Mouse (Mus musculus) testis, adult 2 months (tissue): ENCODE measurements around the gene Tle3. TPM values are rescaled to one million over a fixed set of nuclear protein-coding genes. Genes with fewer than 3 reads are reported as not detected.

Experiments
- H3K27ac ChIP-seq: fragments of 200-500 bp; 2 replicates; pipeline ENCODE4 v1.5.1; 2012; ENCODE audit warnings: low read depth, low read length; ENCODE audit not compliant: control insufficient read depth, insufficient read depth
- H3K27me3 ChIP-seq: fragments of 200-500 bp; 2 replicates; pipeline ENCODE4 v1.6.1; 2012; ENCODE audit warnings: mild to moderate bottlenecking, low read length, moderate library complexity; ENCODE audit not compliant: control insufficient read depth, insufficient read depth
- H3K36me3 ChIP-seq: fragments of 200-500 bp; 2 replicates; pipeline ENCODE4 v1.6.1; 2012; ENCODE audit warnings: mild to moderate bottlenecking, low read length; ENCODE audit not compliant: control insufficient read depth, insufficient read depth
- H3K4me1 ChIP-seq: fragments of 200-500 bp; 2 replicates; pipeline ENCODE4 v1.6.1; 2012; ENCODE audit warnings: low read length; ENCODE audit not compliant: control insufficient read depth, insufficient read depth
- H3K4me3 ChIP-seq: fragments of 200-500 bp; 2 replicates; pipeline ENCODE4 v1.5.1; 2012; ENCODE audit warnings: low read depth, mild to moderate bottlenecking, low read length, moderate library complexity, mixed read lengths; ENCODE audit not compliant: control insufficient read depth
- CTCF ChIP-seq: fragments of 200-500 bp; IDR thresholded peaks from 2 replicates; pipeline ENCODE4 v1.5.1; 2012; ENCODE audit warnings: low read depth, mild to moderate bottlenecking, inconsistent platforms, low read length, moderate library complexity; ENCODE audit not compliant: control insufficient read depth, insufficient read depth, insufficient replicate concordance
- POLR2A ChIP-seq: fragments of 200-500 bp; IDR thresholded peaks from 2 replicates; pipeline ENCODE4 v1.6.1; 2012; ENCODE audit warnings: low read depth, mild to moderate bottlenecking, inconsistent platforms, low read length, moderate library complexity; ENCODE audit not compliant: control insufficient read depth
- polyA plus RNA-seq: library from polyadenylated mRNA; depleted of rRNA; stranded (reverse); fragments of >200 nt; gene quantifications from 2 replicates; pipeline ENCODE4 v1.2.3, GENCODE M21; 2012

Gene Tle3
- polyA plus RNA-seq, 1 experiment, result 153 TPM

GRCm38 (mm10) chr9:61445711-61446222 lies 73.6 kb downstream of the Tle3 start:
- Histone ChIP-seq H3K27me3 (no peaks in the 10 kb centered on the region), H3K4me1 (no peaks in the 10 kb centered on the region; the same call in none of the 2 replicates), H3K4me3 (no peak overlapping the region), H3K36me3 (no peaks in the 10 kb centered on the region), H3K27ac (no peak overlapping the region)
- TF ChIP-seq CTCF, result no peak
- no peak for TF ChIP-seq POLR2A

DNA sequence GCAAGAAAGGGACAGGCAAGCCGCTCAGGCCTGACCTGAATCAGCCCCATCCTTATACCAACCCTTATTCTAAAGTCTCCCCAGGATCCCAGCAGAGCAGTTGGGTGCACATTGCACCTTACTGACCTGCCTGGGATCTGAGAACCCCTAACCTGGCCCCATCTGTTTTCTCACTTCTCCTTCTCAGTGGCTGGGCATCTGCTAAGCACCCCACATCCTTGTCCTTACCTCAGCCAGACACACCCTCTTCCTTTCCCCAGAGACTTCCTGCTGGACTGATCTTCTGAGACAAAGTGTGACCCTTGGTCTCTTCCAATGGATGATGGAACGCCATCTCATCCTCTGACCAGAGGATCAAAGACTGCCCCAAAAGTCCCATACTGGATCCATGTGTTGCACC lies 74.8 kb downstream of the Tle3 start:
- no peaks in the 10 kb centered on the region; the same call in 1 of the 2 replicates for H3K4me1 ChIP-seq

GRCm38 (mm10) chr9:61449363-61449904 lies 77.3 kb downstream of the Tle3 start:
- no peaks in the 10 kb centered on the region for H3K36me3 ChIP-seq
- no peak overlapping the region for H3K27ac ChIP-seq
- H3K4me3 ChIP-seq, result no peak overlapping the region
- no peak for TF ChIP-seq POLR2A
- no peak for TF ChIP-seq CTCF
- no peaks in the 10 kb centered on the region; the same call in 1 of the 2 replicates for H3K4me1 ChIP-seq
- no peaks in the 10 kb centered on the region for H3K27me3 ChIP-seq

More for the DNA sequence above, 74.8 kb downstream of the Tle3 start:
- Histone ChIP-seq H3K27ac (no peak overlapping the region), H3K4me3 (no peak overlapping the region), H3K27me3 (no peaks in the 10 kb centered on the region), H3K36me3 (no peaks in the 10 kb centered on the region)
- TF ChIP-seq CTCF, result no peak

GRCm38 (mm10) chr9:61452081-61452480 lies 79.9 kb downstream of the Tle3 start:
- Histone ChIP-seq H3K27ac (no peak overlapping the region), H3K4me1 (no peaks in the 10 kb centered on the region), H3K4me3 (no peak overlapping the region), H3K27me3 (no peaks in the 10 kb centered on the region), H3K36me3 (no peaks in the 10 kb centered on the region)
- TF ChIP-seq CTCF (no peak), POLR2A (no peak)

DNA sequence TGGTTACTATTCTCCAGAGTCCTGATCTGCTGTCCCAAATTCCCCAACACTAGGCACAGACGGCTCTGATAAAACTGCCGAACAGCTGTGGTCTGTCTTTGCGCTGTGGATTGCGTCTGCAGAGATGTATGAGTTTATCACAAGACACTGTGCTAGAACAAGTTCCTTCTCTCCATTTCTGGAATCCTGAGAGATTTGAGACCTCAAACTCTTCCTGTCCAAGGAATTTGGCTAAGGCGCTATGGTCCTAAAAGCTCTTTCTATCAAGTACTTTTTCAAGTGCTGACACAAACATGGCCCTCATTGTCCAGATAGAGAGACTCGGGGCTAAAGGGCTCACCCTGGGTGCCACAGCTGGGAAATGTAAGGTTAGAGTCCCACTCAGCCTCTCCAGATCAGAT lies 83.7 kb downstream of the Tle3 start:
- Histone ChIP-seq H3K27ac (no peak overlapping the region), H3K27me3 (no peaks in the 10 kb centered on the region), H3K4me1 (no peaks in the 10 kb centered on the region), H3K4me3 (no peak overlapping the region), H3K36me3 (no peaks in the 10 kb centered on the region)
- TF ChIP-seq POLR2A, result no peak
- no peak for TF ChIP-seq CTCF

DNA sequence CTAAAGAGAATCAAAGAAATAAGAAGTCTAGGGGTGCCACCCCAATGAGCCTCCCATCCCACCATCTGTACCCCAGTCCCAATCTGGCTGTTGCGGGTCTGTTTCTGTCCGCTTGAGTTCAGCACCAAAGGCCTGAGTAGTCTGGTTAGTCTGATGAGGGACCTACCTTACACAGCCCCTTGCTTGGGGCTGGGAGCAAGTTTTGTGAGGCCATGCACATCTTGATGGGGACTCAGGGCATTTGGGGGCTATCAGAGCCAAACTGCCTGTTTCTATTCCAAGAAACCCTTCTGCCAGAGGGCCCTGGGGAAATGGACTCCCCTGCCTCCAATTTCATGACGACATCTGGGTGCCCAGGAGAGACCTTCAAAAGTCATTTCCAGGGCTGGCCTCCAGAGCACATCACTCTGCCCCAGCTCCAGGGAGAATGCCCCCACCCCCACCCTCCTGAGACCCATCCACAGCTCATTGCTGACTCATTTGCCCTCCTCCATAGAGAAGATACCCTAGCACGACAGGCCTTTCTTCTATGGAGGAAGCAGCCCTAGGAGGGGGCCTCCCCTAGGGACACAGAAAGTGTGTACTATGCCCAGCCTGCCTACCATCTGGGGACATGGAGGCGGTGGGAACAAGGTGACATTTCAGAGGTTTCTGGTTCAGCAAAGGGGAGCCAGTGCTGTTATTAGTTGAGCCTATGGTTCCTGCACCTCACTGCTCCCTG lies 84.4 kb downstream of the Tle3 start:
- TF ChIP-seq POLR2A (no peak), CTCF (no peak)
- no peaks in the 10 kb centered on the region for H3K4me1 ChIP-seq
- H3K27ac ChIP-seq, result no peak overlapping the region
- H3K36me3 ChIP-seq, result no peaks in the 10 kb centered on the region
- H3K4me3 ChIP-seq, result no peak overlapping the region
- H3K27me3 ChIP-seq, result no peaks in the 10 kb centered on the region

GRCm38 (mm10) chr9:61457162-61457523 lies 85.0 kb downstream of the Tle3 start:
- no peaks in the 10 kb centered on the region for H3K36me3 ChIP-seq
- no peaks in the 10 kb centered on the region for H3K27me3 ChIP-seq
- no peak overlapping the region for H3K27ac ChIP-seq
- no peak overlapping the region for H3K4me3 ChIP-seq
- TF ChIP-seq POLR2A (no peak), CTCF (no peak)
- H3K4me1 ChIP-seq, result no peaks in the 10 kb centered on the region

DNA sequence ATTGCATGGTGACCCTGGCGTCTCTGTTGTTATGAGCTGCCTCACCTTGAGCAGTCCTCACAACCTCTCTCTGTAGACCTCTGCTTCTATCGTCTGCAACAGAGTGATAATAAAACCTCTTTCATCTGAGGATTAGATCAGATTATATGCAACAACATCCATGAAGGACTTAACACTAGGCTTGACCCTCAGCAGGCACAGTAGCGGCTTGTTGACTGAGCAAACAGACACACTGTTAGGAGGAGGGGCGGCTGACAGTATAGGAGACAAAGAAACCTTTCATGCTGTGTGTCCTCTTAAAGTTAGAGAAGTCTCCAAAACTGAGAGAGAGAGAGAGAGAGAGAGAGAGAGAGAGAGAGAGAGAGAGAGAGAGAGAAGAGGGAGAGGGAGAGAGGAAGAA lies 89.7 kb downstream of the Tle3 start:
- no peak overlapping the region for H3K27ac ChIP-seq
- H3K27me3 ChIP-seq, result no peaks in the 10 kb centered on the region
- no peaks in the 10 kb centered on the region for H3K36me3 ChIP-seq
- H3K4me1 ChIP-seq, result no peaks in the 10 kb centered on the region
- TF ChIP-seq POLR2A (no peak), CTCF (no peak)
- H3K4me3 ChIP-seq, result no peak overlapping the region
